Mouse (Mus musculus): ENCODE measurements around the gene Dnm2. TPM values are rescaled to one million over a fixed set of nuclear protein-coding genes. Genes with fewer than 3 reads are reported as not detected.
A peak's percentile ranks its signal among the peaks of the same experiment; 100 is the strongest.
"Not testable (repeated sequence)": the region's sequence is repeated elsewhere in the genome, so short reads cannot be mapped to it uniquely, and the experiment has no call there.

Gene Dnm2
- total and polyA plus RNA-seq, 2 experiments, result 28.9 to 74.4 TPM

- peaks cover 3% of the 10 kb centered on the region; the same call in 1 of the 2 replicates for H3K4me1 ChIP-seq (ENCODE audit: control insufficient read depth, insufficient read depth, low read length)
- no peak overlapping the region for H3K9ac ChIP-seq (ENCODE audit: low read depth, low read length)
- H3K36me3 ChIP-seq (ENCODE audit: control insufficient read depth, insufficient read depth, low read length), result 0 out of 2 replicates have a peak, but pooled peaks cover 2% of the 10 kb centered on the region
- DNase-seq (ENCODE audit: extremely low read depth, low read depth, low spot score), result no peak
- H3K27ac ChIP-seq (replicated peaks; ENCODE audit: insufficient read depth, low read depth, low read length), result no peak overlapping the region
- no peak for TF ChIP-seq CTCF (IDR thresholded peaks at IDR 0.05; ENCODE audit: low read depth, low read length)
- TF ChIP-seq POLR2A (IDR thresholded peaks at IDR 0.05; ENCODE audit: extremely low read depth, insufficient read depth, low read length), result no peak
- H3K27me3 ChIP-seq (ENCODE audit: control insufficient read depth, insufficient read depth, low read length), result no peaks in the 10 kb centered on the region
- no peak overlapping the region for H3K4me3 ChIP-seq (ENCODE audit: insufficient read depth, low read depth, low read length)
- WGBS, result 82% methylated on average over 10 of the region's 10 CpGs
- H3K79me2 ChIP-seq (ENCODE audit: control insufficient read depth, insufficient read depth, low read length), result peaks cover 30% of the 10 kb centered on the region; the same call in 1 of the 2 replicates
These were observed 32.4 kb downstream of the Dnm2 start for GRCm38 (mm10) chr9:21456930-21457634.

GRCm38 (mm10) chr9:21458821-21459220, 34.1 kb downstream of the Dnm2 start:
- DNase-seq (ENCODE audit: extremely low read depth, low read depth, low spot score), result no peak
- Histone ChIP-seq H3K79me2 (ENCODE audit: control insufficient read depth, insufficient read depth, low read length) (peaks cover 22% of the 10 kb centered on the region; the same call in 1 of the 2 replicates), H3K4me1 (ENCODE audit: control insufficient read depth, insufficient read depth, low read length) (peaks cover 10% of the 10 kb centered on the region; the same call in 1 of the 2 replicates), H3K27me3 (ENCODE audit: control insufficient read depth, insufficient read depth, low read length) (no peaks in the 10 kb centered on the region), H3K36me3 (ENCODE audit: control insufficient read depth, insufficient read depth, low read length) (0 out of 2 replicates have a peak, but pooled peaks cover 2% of the 10 kb centered on the region), H3K4me3 (ENCODE audit: insufficient read depth, low read depth, low read length) (no peak overlapping the region), H3K9ac (ENCODE audit: low read depth, low read length) (no peak overlapping the region), H3K27ac (replicated peaks; ENCODE audit: insufficient read depth, low read depth, low read length) (no peak overlapping the region)
- no peak for TF ChIP-seq POLR2A (IDR thresholded peaks at IDR 0.05; ENCODE audit: extremely low read depth, insufficient read depth, low read length)
- no peak for TF ChIP-seq CTCF (IDR thresholded peaks at IDR 0.05; ENCODE audit: low read depth, low read length)
- 52% methylated on average over 3 of the region's 3 CpGs for WGBS

- no peak overlapping the region for H3K27ac ChIP-seq (replicated peaks; ENCODE audit: insufficient read depth, low read depth, low read length)
- no peak for DNase-seq (ENCODE audit: extremely low read depth, low read depth, low spot score)
- H3K4me1 ChIP-seq (ENCODE audit: control insufficient read depth, insufficient read depth, low read length), result peaks cover 7% of the 10 kb centered on the region; the same call in 1 of the 2 replicates
- H3K9ac ChIP-seq (ENCODE audit: low read depth, low read length), result no peak overlapping the region
- 0 out of 2 replicates have a peak, but pooled peaks cover 2% of the 10 kb centered on the region for H3K36me3 ChIP-seq (ENCODE audit: control insufficient read depth, insufficient read depth, low read length)
- WGBS, result 74% methylated on average over 3 of the region's 3 CpGs
- H3K27me3 ChIP-seq (ENCODE audit: control insufficient read depth, insufficient read depth, low read length), result no peaks in the 10 kb centered on the region
- H3K4me3 ChIP-seq (ENCODE audit: insufficient read depth, low read depth, low read length), result no peak overlapping the region
- TF ChIP-seq POLR2A (IDR thresholded peaks at IDR 0.05; ENCODE audit: extremely low read depth, insufficient read depth, low read length), result no peak
- no peak for TF ChIP-seq CTCF (IDR thresholded peaks at IDR 0.05; ENCODE audit: low read depth, low read length)
- peaks cover 15% of the 10 kb centered on the region; the same call in 1 of the 2 replicates for H3K79me2 ChIP-seq (ENCODE audit: control insufficient read depth, insufficient read depth, low read length)
These were observed 35.8 kb downstream of the Dnm2 start for GRCm38 (mm10) chr9:21460400-21460940.

- peaks cover 7% of the 10 kb centered on the region; the same call in 1 of the 2 replicates for H3K79me2 ChIP-seq (ENCODE audit: control insufficient read depth, insufficient read depth, low read length)
- H3K4me1 ChIP-seq (ENCODE audit: control insufficient read depth, insufficient read depth, low read length), result peaks cover 7% of the 10 kb centered on the region; the same call in 1 of the 2 replicates
- no peak overlapping the region for H3K4me3 ChIP-seq (ENCODE audit: insufficient read depth, low read depth, low read length)
- peaks cover 17% of the 10 kb centered on the region for H3K36me3 ChIP-seq (ENCODE audit: control insufficient read depth, insufficient read depth, low read length)
- peak; percentile 33 for DNase-seq (ENCODE audit: extremely low read depth, low read depth, low spot score)
- TF ChIP-seq CTCF (IDR thresholded peaks at IDR 0.05; ENCODE audit: low read depth, low read length) (no peak), POLR2A (IDR thresholded peaks at IDR 0.05; ENCODE audit: extremely low read depth, insufficient read depth, low read length) (no peak)
- no peaks in the 10 kb centered on the region for H3K27me3 ChIP-seq (ENCODE audit: control insufficient read depth, insufficient read depth, low read length)
- peak overlapping the region; percentile 40 for H3K27ac ChIP-seq (replicated peaks; ENCODE audit: insufficient read depth, low read depth, low read length)
- H3K9ac ChIP-seq (ENCODE audit: low read depth, low read length), result 0 out of 2 replicates have a peak overlapping the region, but pooled peaks have one; percentile 10
- WGBS, result 41% methylated on average over 5 of the region's 5 CpGs
These were observed 38.5 kb downstream of the Dnm2 start for GRCm38 (mm10) chr9:21463138-21463590.

GRCm38 (mm10) chr9:21463766-21464564, 39.3 kb downstream of the Dnm2 start:
- Histone ChIP-seq H3K4me1 (ENCODE audit: control insufficient read depth, insufficient read depth, low read length) (peaks cover 7% of the 10 kb centered on the region; the same call in 1 of the 2 replicates), H3K27me3 (ENCODE audit: control insufficient read depth, insufficient read depth, low read length) (no peaks in the 10 kb centered on the region), H3K9ac (ENCODE audit: low read depth, low read length) (no peak overlapping the region), H3K79me2 (ENCODE audit: control insufficient read depth, insufficient read depth, low read length) (no peaks in the 10 kb centered on the region; the same call in 1 of the 2 replicates), H3K27ac (replicated peaks; ENCODE audit: insufficient read depth, low read depth, low read length) (no peak overlapping the region), H3K36me3 (ENCODE audit: control insufficient read depth, insufficient read depth, low read length) (peaks cover 17% of the 10 kb centered on the region), H3K4me3 (ENCODE audit: insufficient read depth, low read depth, low read length) (no peak overlapping the region)
- whole genome bisulfite sequencing, result 70% methylated on average over 3 of the region's 3 CpGs
- TF ChIP-seq CTCF (IDR thresholded peaks at IDR 0.05; ENCODE audit: low read depth, low read length) (no peak), POLR2A (IDR thresholded peaks at IDR 0.05; ENCODE audit: extremely low read depth, insufficient read depth, low read length) (no peak)
- DNase-seq (ENCODE audit: extremely low read depth, low read depth, low spot score), result peak; percentile 25

GRCm38 (mm10) chr9:21464565-21464928, 39.8 kb downstream of the Dnm2 start:
- peaks cover 18% of the 10 kb centered on the region for H3K36me3 ChIP-seq (ENCODE audit: control insufficient read depth, insufficient read depth, low read length)
- 88% methylated on average over 7 of the region's 7 CpGs for WGBS

More at GRCm38 (mm10) chr9:21464565-21464928, 39.8 kb downstream of the Dnm2 start:
- not testable (repeated sequence) for H3K27ac ChIP-seq (replicated peaks; ENCODE audit: insufficient read depth, low read depth, low read length); DNase-seq (ENCODE audit: extremely low read depth, low read depth, low spot score); H3K9ac ChIP-seq (ENCODE audit: low read depth, low read length); H3K79me2 ChIP-seq (ENCODE audit: control insufficient read depth, insufficient read depth, low read length); H3K27me3 ChIP-seq (ENCODE audit: control insufficient read depth, insufficient read depth, low read length); H3K4me3 ChIP-seq (ENCODE audit: insufficient read depth, low read depth, low read length); H3K4me1 ChIP-seq (ENCODE audit: control insufficient read depth, insufficient read depth, low read length)

Measured in liver, adult 2 months (tissue).